Mouse (Mus musculus): ENCODE data around the gene Hbb-bs. TPM values are rescaled to one million over a fixed set of nuclear protein-coding genes. Genes with fewer than 3 reads are reported as not detected.
"Not testable (repeated sequence)": the region's sequence is repeated elsewhere in the genome, so short reads cannot be mapped to it uniquely, and the experiment has no call there.

Gene Hbb-bs
- 1,000 to 10,000 TPM in 1 of 2 experiments, 100 to 1,000 TPM in 1; 926 to 1,441 TPM for total RNA-seq (2021)
- long read RNA-seq, experiment 1, transcript Hbb-bs-201 (3 exons, 628 nt): major isoform, 265 of 279 reads
- long read RNA-seq, experiment 1, transcript Hbb-bs-202 (2 exons, 344 nt): minor isoform, 7 of 279 reads
- long read RNA-seq, experiment 1, partial matches to known transcripts: 0 of 279 reads
- long read RNA-seq, experiment 1, other reads (novel, unspliced or antisense): 7 of 279 reads
- long read RNA-seq, experiment 2, transcript Hbb-bs-201 (3 exons, 628 nt): major isoform, 144 of 152 reads
- long read RNA-seq, experiment 2, partial matches to known transcripts: 5 of 152 reads
- long read RNA-seq, experiment 2, other reads (novel, unspliced or antisense): 0 of 152 reads

GRCm38 (mm10) chr7:103827808-103828207, at the start of gene Hbb-bs:
Gene Hbb-bs, minus strand, starts transcription at chr7:103828096.
- DNase-seq: no peak

- DNase-seq: no peak
Measured at GRCm38 (mm10) chr7:103877093-103877492, 49.2 kb upstream of the Hbb-bs start.

GRCm38 (mm10) chr7:103874451-103874850, 46.6 kb upstream of the Hbb-bs start:
- no peak for DNase-seq

GRCm38 (mm10) chr7:103873064-103873463, 45.2 kb upstream of the Hbb-bs start:
- no peak for DNase-seq

GRCm38 (mm10) chr7:103870667-103871066, 42.8 kb upstream of the Hbb-bs start:
- no peak for DNase-seq

- no peak for DNase-seq
Measured at GRCm38 (mm10) chr7:103865716-103866115, 37.8 kb upstream of the Hbb-bs start.

GRCm38 (mm10) chr7:103861531-103861930, 33.6 kb upstream of the Hbb-bs start:
- DNase-seq: no peak

GRCm38 (mm10) chr7:103860855-103861254, 33.0 kb upstream of the Hbb-bs start:
- DNase-seq: no peak

- no peak for DNase-seq
Measured at GRCm38 (mm10) chr7:103859076-103859475, 31.2 kb upstream of the Hbb-bs start.

GRCm38 (mm10) chr7:103854669-103855068, 26.8 kb upstream of the Hbb-bs start:
- DNase-seq: no peak

- DNase-seq: no peak
Measured at GRCm38 (mm10) chr7:103853090-103853489, 25.2 kb upstream of the Hbb-bs start, which contains the start of gene Hbb-y. Gene Hbb-y, minus strand, starts transcription at chr7:103853216.

- no peak for DNase-seq
Measured at GRCm38 (mm10) chr7:103844525-103845325, 16.8 kb upstream of the Hbb-bs start.

GRCm38 (mm10) chr7:103843034-103843433, 15.1 kb upstream of the Hbb-bs start, which contains the start of gene Hbb-bh1:
Gene Hbb-bh1, minus strand, starts transcription at chr7:103843164.
- DNase-seq: no peak

GRCm38 (mm10) chr7:103840268-103840667, 12.4 kb upstream of the Hbb-bs start, which contains the start of gene Hbb-bh2:
Gene Hbb-bh2, minus strand, starts transcription at chr7:103840520.
- DNase-seq: no peak

GRCm38 (mm10) chr7:103827139-103827538, 757 bp downstream of the Hbb-bs start:
- not testable (repeated sequence) for DNase-seq

GRCm38 (mm10) chr7:103826255-103826887, 1.5 kb downstream of the Hbb-bs start:
- no peak for DNase-seq

- DNase-seq: no peak
Measured at GRCm38 (mm10) chr7:103825536-103826254, 2.2 kb downstream of the Hbb-bs start.

- no peak for DNase-seq
Measured at GRCm38 (mm10) chr7:103824597-103824996, 3.3 kb downstream of the Hbb-bs start.

- DNase-seq: not testable (repeated sequence)
Measured at GRCm38 (mm10) chr7:103815085-103815484, 12.8 kb downstream of the Hbb-bs start.

- no peak for DNase-seq
Measured at GRCm38 (mm10) chr7:103813766-103814165, 14.1 kb downstream of the Hbb-bs start, which contains the start of gene Hbb-bt. Gene Hbb-bt, minus strand, starts transcription at chr7:103813996.

- DNase-seq: not testable (repeated sequence)
Measured at GRCm38 (mm10) chr7:103813152-103813551, 14.7 kb downstream of the Hbb-bs start.

GRCm38 (mm10) chr7:103812174-103812573, 15.7 kb downstream of the Hbb-bs start:
- DNase-seq: no peak

All from gastrocnemius, postnatal 10 days (tissue).